Mouse (Mus musculus): ENCODE measurements at regions not wholly inside any gene's neighbourhood (a gene's known extent, or its start where the extent isn't known, plus 50 kb on each side); places are given as distances from the start of the nearest gene placed in this dataset.
A peak's percentile ranks its signal among the peaks of the same experiment; 100 is the strongest.

- DNase-seq (ENCODE audit: low spot score in 2 of 2): peak; percentile 21 to 41
Observed at GRCm38 (mm10) chr11:39794183-39794652, 900.8 kb downstream of the Mat2b start.

GRCm38 (mm10) chr11:39792112-39792511 is 902.9 kb downstream of the Mat2b start:
- DNase-seq (ENCODE audit: low spot score in 2 of 2): no peak

Measured in cerebellum, postnatal 4 days (tissue).